In the genomic region with DNA sequence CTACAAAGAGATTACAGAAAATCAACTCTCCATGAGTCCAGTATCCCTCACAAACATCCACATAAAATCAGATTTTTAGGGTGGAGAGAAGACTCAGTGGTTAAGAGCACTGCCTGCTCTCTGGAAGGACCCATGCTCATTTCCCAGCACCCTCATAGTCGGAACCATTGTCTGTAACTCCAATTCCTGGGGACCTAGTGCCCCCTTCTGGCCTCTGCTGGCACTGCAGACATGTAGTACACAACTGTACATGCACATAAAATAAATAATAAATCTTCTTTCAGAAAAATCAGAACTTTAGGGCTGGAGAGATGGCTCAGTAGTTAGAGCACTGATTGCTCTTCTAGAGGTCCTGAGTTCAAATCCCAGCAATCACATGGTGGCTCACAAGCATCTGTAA, we compare ENCODE assay signal across 19 mouse cellular contexts. TPM values are rescaled to one million over a fixed set of nuclear protein-coding genes. Genes with fewer than 3 reads are reported as not detected.
DNase-seq lines count a peak whose midpoint lies in the region; ATAC-seq and TF ChIP-seq lines count a peak whose summit lies in the region.
"Had no signal": no experiment of that assay in that cellular context is flagged by ENCODE, and none has a peak within 500 bp of the region (broad histone marks: within the 10 kb centered on the region; RNA-seq: fewer than 3 reads in every experiment).

No protein-coding gene starts in this region.

- TF ChIP-seq EP300 in lung, postnatal 0 days (IDR thresholded peaks at IDR 0.05), result no peak

- H3K36me3 ChIP-seq in kidney, adult 2 months (ENCODE audit: control insufficient read depth, insufficient read depth, low read length), result no peaks in the 10 kb centered on the region
- no peaks in the 10 kb centered on the region for H3K36me3 ChIP-seq in kidney, embryonic 16.5 days (ENCODE audit: insufficient read depth, low read length)
- no peaks in the 10 kb centered on the region for H3K36me3 ChIP-seq in lung, postnatal 0 days (ENCODE audit: insufficient read depth, low read length)
- H3K36me3 ChIP-seq: limb, embryonic 13.5 days had no signal

- intact Hi-C loops in heart, postnatal 36 days (cut with DNase I), result no loop called here

- H3K27ac ChIP-seq in kidney, adult 2 months (ENCODE audit: insufficient read depth, low read depth, low read length), result no peak overlapping the region
- H3K27ac ChIP-seq in kidney, embryonic 16.5 days (ENCODE audit: low read length), result no peak overlapping the region
- no peak overlapping the region for H3K27ac ChIP-seq in lung, postnatal 0 days (ENCODE audit: low read length)
- H3K27ac ChIP-seq: hindbrain, embryonic 14.5 days; limb, embryonic 13.5 days had no signal

- ATAC-seq in kidney, embryonic 16.5 days (ENCODE audit: low FRiP score, low TSS enrichment), result no peak
- ATAC-seq in lung, postnatal 0 days, result no peak
- ATAC-seq: forebrain, embryonic 16.5 days had no signal

- no peak for TF ChIP-seq POLR2A in kidney, adult 2 months (IDR thresholded peaks at IDR 0.05; ENCODE audit: low read depth, low read length)

- H3K9me3 ChIP-seq in kidney, embryonic 16.5 days (ENCODE audit: low read length), result peaks cover 5% of the 10 kb centered on the region
- peaks cover 3% of the 10 kb centered on the region; the same call in 1 of the 2 replicates for H3K9me3 ChIP-seq in lung, postnatal 0 days (ENCODE audit: low read length)

- TF ChIP-seq CTCF in kidney, adult 2 months (conservative IDR thresholded peaks at IDR 0.05; ENCODE audit: insufficient read depth, insufficient read length, low read depth, low read length), result peak; percentile 41
- TF ChIP-seq CTCF in lung, postnatal 0 days (IDR thresholded peaks at IDR 0.05), result peak; percentile 47

- no peaks in the 10 kb centered on the region for H3K4me1 ChIP-seq in kidney, adult 2 months (ENCODE audit: control insufficient read depth, insufficient read depth, low read length)
- no peaks in the 10 kb centered on the region for H3K4me1 ChIP-seq in kidney, embryonic 16.5 days (ENCODE audit: insufficient read depth, low read length)
- H3K4me1 ChIP-seq in lung, postnatal 0 days (ENCODE audit: insufficient read depth, low read depth, low read length), result no peaks in the 10 kb centered on the region

- DNase-seq in kidney, adult 2 months, result no peak
- no peak for DNase-seq in lung, postnatal 0 days (ENCODE audit: low spot score)
- no peak for DNase-seq in lung, postnatal 14 days
- DNase-seq in ES-CJ7 (ENCODE audit: low read depth, low spot score), result peak; percentile 45
- peak; percentile 35 for DNase-seq in naive thymus-derived CD4-positive, alpha-beta T cell, adult 2 months (ENCODE audit: low read depth)
- no peak for DNase-seq in heart, postnatal 36 days
- no peak for DNase-seq in right cerebral cortex, postnatal 4 days
- DNase-seq: adrenal gland, postnatal 10 days; cerebellum, postnatal 14 days; heart, postnatal 10 days; kidney, adult 18-20 months; thymus, adult 2 months had no signal

- 97% methylated on average over 1 of the region's 1 CpGs for WGBS in kidney, adult 2 months
- 92% methylated on average over 1 of the region's 1 CpGs for WGBS in kidney, embryonic 16.5 days
- 95% methylated on average over 1 of the region's 1 CpGs for WGBS in lung, postnatal 0 days

- H3K9ac ChIP-seq in kidney, embryonic 16.5 days (replicated peaks; ENCODE audit: low read length), result no peak overlapping the region
- no peak overlapping the region for H3K9ac ChIP-seq in lung, postnatal 0 days (replicated peaks; ENCODE audit: low read depth)
- H3K9ac ChIP-seq: hindbrain, embryonic 14.5 days; limb, embryonic 13.5 days had no signal

- no peak overlapping the region for H3K4me2 ChIP-seq in kidney, embryonic 16.5 days (replicated peaks; ENCODE audit: low read depth, low read length)
- no peak overlapping the region for H3K4me2 ChIP-seq in lung, postnatal 0 days (replicated peaks; ENCODE audit: low read depth, low read length)
- H3K4me2 ChIP-seq: hindbrain, embryonic 14.5 days; limb, embryonic 13.5 days; midbrain, embryonic 11.5 days had no signal

- no peaks in the 10 kb centered on the region for H3K27me3 ChIP-seq in kidney, adult 2 months (replicated peaks; ENCODE audit: control insufficient read depth, insufficient read depth, low read length)
- H3K27me3 ChIP-seq in kidney, embryonic 16.5 days (ENCODE audit: insufficient read depth, low read length), result peaks cover 3% of the 10 kb centered on the region; the same call in 1 of the 2 replicates
- H3K27me3 ChIP-seq in lung, postnatal 0 days (replicated peaks; ENCODE audit: insufficient read depth, low read length), result no peaks in the 10 kb centered on the region

- H3K4me3 ChIP-seq in kidney, adult 2 months (ENCODE audit: insufficient read depth, low read depth, low read length), result no peak overlapping the region
- no peak overlapping the region for H3K4me3 ChIP-seq in kidney, embryonic 16.5 days (ENCODE audit: low read length)
- no peak overlapping the region for H3K4me3 ChIP-seq in lung, postnatal 0 days (ENCODE audit: low read depth, low read length)
- H3K4me3 ChIP-seq: limb, embryonic 13.5 days; myocyte had no signal

RNA-seq across cellular contexts. Expression of a gene that starts 58.0 kb away (rescaled TPM):
- polyA plus RNA-seq in kidney, adult 2 months (2012; rRNA removed), result 0.42 and 0.52 TPM in 2 replicates
- not detected in 2 replicates for polyA plus RNA-seq in kidney, embryonic 16.5 days (2015; fragmentation: Nextera tagmentation; extraction: Ambion mirVana)
- polyA plus RNA-seq in lung, postnatal 0 days (2015; fragmentation: Nextera tagmentation; extraction: Ambion mirVana), result 0.06 and 0.10 TPM in 2 replicates
- total RNA-seq in heart, postnatal 36 days (2021), result under 1 TPM; 0.11 to 0.19 TPM
- total RNA-seq: left cerebral cortex, adult 18-20 months had no signal
- polyA plus RNA-seq: forebrain, embryonic 16.5 days; hindbrain, embryonic 14.5 days; limb, embryonic 13.5 days; midbrain, embryonic 11.5 days; myocyte had no signal

Comparison
In these comparisons a context has a peak if more than half of its experiments do, and no peak if none do; other contexts are left out.
1. DNase-seq: peak in ES-CJ7 (single experiment) and naive thymus-derived CD4-positive, alpha-beta T cell, adult 2 months (single experiment); none in kidney, adult 2 months (single experiment), lung, postnatal 0 days (single experiment), lung, postnatal 14 days (single experiment), heart, postnatal 36 days (0 of 2) and right cerebral cortex, postnatal 4 days (single experiment).